Mouse (Mus musculus) retina, postnatal 1 day (tissue): Measurements from ENCODE around the gene Entpd6.
A peak's percentile ranks its signal among the peaks of the same experiment; 100 is the strongest.

Source experiments
- DNase-seq: peaks from one replicate; pipeline ENCODE4 v3.0.0-alpha.2; 2012

Gene Entpd6

GRCm38 (mm10) chr2:150748854-150749253 lies at the start of gene Entpd6:
TSS of gene Entpd6 (plus strand) at chr2:150749042.
- DNase-seq, result peak; percentile 98

- DNase-seq, result no peak
These were observed 36.6 kb upstream of the Entpd6 start for GRCm38 (mm10) chr2:150712167-150712674.

DNA sequence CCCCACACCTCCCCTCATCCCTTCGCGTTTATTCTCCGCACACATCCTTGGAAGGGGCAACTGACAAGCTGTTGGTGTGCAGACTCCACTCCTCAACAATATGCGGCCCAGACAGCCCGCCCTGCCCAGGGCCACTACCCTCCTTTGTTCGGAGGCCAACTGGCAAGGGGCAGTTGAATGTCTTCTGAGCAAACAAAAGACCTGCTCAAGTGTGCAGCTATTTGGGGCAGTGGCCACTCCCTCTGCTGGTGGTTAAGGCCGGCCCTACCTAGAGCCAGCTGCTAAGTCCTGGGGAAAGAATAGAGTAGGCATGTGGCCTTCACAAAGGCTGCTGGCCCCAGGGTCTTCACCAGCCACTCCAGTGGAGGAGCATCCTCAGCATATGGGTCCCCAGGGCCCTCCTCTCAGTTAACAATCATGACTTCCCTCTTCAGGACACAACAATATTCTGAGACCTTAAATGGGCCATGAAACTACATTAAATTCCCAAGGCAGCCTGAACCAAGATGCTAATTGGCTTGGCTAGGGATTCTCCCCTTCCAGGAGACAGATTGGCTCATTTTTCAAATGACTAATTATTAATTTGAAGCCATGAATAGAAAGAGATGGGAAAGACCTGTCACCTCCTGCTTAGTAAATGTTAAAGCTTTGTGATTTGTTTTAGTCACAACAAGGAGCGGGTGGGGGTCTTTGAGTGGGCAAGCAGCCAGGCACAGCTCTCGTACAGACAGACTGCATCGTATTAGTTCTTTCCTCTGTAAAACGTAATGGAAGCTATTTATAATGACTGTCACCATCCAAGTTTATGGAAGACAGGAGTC lies 12.9 kb upstream of the Entpd6 start:
- DNase-seq, result peak; percentile 90

GRCm38 (mm10) chr2:150737881-150738280 lies 11.0 kb upstream of the Entpd6 start:
- no peak for DNase-seq

DNA sequence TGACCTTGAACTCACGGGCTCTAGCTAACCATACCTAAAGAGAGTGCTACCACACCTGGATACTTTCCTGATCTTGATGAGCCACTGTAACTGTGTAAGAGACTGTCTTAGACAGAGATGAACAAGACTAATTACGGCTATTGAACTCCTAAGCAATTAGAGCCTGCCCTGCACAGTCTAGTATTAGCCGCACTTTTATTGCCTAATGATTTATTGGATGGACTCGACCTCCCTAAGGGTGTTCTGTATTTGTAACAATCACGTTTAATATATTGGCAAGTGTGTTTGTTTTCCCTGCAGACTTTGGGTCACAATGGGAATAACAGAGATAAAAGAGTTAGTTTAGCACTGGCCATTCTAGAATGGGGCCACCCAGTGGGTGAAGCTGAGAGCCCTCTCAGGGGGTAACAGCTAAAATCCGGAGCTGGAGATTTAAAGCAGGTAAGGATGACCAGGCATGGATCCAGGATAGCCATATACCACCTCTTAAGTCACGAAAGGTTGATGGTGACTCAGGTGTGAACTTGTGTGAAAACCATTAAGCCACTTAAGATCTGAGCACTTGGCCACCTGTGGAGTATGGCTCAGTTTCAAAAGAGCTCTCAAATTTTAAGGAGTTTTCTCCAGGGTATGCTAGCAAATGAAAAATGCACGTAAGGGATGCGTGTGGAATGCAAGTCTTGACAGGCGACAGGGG lies 8.5 kb upstream of the Entpd6 start:
- DNase-seq, result no peak

DNA sequence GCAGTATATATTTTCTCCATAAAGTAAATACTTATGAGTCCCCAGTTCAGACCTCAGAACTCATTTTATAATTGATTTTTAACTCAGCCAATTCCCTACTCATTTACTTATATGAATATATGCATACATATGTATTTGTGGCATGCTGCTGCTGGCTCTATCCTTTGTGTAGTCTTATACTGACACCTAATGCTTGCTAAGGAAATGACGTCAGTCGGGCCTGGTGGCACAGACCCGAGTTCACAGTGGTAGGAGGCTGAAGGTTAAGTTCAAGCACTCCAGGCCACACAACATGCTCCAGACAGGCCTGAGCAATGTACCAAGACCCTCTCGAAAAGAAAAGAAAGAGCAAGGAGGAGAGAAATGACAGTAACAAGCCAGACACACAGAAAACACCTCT lies 7.4 kb upstream of the Entpd6 start:
- peak; percentile 36 for DNase-seq

DNA sequence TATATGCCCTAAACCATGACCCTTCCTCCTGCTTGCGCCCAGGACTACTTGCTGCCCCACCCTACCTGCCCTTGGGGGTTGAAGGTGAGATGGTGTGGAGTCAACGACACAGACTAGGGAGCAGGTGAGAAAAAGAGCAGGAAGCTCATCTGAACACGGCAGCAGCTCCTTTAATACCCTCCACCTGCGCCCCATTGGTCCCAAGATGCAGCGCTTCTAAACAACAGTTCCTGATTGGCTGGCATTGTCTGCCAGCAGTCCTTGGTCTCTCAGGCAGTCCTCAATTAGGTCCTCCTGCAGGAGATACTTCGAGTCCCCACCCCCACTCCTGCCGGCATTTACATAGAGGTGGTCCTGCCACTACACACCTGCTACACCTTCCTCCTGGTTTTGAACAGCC lies 3.8 kb upstream of the Entpd6 start:
- DNase-seq, result no peak

GRCm38 (mm10) chr2:150749283-150749682 lies 441 bp downstream of the Entpd6 start:
- no peak for DNase-seq

DNA sequence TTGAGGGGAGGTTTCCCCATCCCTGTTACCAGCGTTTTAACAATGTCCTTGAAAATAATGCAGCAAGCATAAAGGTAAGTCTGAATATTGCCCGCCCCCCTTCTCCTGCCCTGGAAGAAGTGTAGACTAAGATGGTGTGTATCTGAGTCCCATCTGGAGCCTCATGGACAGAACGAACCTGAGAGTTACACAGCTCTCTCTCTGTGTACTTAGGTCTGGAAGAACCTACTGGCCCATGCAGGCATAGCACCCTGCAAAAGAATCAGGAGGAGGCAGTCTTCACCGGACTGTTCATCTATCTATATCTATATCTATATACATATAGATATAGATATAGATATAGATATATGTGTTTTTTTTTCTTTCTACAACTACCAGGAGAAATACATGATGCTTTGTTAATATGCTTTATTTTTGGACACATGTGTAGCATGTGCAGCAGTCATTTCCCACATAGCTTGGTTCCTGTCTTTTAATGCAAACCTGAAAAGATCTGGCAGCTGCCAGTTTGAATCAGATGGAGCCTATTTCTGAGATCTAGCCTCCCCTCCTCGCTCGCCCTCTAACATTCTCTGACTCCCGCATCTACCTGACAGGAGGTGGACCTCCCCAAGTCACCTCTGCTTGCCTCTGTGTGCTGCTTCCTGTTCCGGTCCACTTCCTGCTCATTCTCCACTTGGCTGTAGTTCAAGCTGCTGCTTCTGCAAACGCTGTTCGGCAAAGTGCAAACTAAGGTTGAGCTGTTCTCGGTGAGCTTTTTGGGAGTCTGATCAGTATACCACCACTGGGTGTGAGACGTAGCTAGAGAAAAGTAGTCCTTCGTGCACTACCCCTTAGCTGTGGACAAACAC lies 1.5 kb downstream of the Entpd6 start:
- peak; percentile 32 for DNase-seq

DNA sequence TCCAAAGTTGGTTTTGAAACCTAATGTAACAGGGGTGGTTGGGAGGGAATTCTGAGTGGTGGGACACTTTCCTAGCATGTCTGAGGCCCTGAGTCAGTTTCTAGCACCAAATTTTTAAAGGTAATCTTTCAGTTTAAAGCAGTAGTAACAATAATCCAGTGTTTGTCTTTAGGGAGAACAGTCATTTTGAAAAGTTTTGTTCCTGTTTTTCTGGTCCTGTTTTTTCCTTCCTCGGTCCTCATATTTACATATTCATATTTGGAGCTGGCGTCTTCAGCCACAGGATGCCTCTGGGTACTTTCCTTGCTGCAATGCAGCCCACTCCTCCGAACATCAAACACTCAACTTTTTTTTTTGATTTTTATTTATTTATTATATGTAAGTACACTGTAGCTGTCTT lies 6.2 kb downstream of the Entpd6 start:
- no peak for DNase-seq

DNA sequence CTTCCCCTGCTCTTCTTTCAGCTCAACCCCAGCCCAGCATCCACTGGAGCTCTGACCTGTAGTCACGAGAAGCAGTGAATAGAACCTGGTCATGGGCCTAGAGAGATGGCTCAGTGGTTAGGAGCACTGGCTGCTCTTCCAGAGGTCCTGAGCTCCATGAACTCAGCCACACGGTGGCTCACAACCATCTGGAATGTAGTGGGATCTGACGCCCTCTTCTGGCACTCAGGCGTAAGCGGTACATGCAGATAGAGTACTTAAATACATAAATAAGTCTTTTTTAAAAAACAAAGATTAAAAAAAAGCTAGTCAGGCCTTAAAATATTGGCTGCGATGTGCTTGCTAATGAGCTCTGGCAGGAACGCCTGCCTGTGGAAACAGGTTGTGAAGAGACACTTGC lies 12.6 kb downstream of the Entpd6 start:
- no peak for DNase-seq

DNA sequence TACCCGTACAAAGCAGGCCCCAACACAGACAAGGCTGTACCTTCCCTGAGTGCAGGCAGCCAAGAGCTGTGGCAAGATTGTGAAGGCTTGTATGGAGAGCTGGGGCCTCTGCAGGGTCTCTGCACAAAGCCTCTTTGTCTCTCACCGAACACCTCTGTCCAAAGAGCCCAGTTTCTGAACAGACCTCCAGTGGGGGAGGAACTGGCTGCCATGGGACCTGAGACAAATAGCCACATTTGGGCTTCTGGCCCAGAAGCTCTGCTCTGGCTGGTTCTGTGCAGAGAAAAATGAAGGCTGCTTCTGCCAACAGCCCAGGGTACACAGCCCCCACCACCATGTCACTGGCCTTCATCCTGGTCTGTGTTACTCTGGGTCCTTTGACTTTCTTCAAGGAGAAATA lies 16.8 kb downstream of the Entpd6 start:
- no peak for DNase-seq

GRCm38 (mm10) chr2:150766083-150766862 lies 17.4 kb downstream of the Entpd6 start:
- DNase-seq, result no peak

- no peak for DNase-seq
These were observed 19.8 kb downstream of the Entpd6 start for GRCm38 (mm10) chr2:150768678-150769077.

- DNase-seq, result peak; percentile 25
These were observed 21.9 kb downstream of the Entpd6 start for GRCm38 (mm10) chr2:150770747-150771146.

DNA sequence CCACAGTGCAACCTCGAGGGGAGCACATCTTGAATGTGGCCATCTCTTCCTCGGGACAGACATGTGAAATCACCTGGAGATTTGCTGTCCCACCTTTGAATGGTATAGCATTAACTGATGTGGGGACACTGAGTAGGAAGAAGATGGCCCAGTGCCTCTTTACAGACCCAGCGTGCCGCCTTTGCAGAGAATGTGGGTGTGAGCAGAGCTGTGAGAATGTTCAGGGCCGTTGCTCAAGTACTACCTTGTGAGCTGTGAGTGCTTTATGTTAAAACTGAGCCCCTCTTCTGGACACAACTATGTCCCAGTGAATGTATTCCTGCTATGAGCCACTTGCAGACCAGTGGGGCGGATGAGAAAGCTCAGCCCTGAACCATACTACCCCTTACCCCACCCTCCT lies 22.3 kb downstream of the Entpd6 start:
- DNase-seq, result no peak

DNA sequence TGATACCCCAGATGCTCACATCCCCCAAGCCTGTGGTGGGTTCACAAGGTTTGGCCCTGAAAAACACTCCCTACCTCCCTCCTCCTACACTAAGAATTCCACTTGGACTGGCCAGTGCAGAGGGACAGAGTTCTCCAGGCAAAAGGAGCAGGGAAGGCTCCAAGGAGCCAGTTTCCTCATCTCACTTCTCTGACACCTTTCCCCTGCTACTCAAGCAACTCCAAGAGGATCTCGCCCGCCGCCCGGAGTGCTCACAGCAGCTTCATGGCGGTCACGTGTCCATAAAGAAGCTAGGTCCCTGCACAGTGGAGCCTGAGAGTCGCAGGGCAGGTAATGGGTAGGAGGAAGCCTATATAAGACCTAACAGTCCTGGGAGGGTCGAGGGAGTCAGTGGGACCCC lies 23.2 kb downstream of the Entpd6 start:
- no peak for DNase-seq

DNA sequence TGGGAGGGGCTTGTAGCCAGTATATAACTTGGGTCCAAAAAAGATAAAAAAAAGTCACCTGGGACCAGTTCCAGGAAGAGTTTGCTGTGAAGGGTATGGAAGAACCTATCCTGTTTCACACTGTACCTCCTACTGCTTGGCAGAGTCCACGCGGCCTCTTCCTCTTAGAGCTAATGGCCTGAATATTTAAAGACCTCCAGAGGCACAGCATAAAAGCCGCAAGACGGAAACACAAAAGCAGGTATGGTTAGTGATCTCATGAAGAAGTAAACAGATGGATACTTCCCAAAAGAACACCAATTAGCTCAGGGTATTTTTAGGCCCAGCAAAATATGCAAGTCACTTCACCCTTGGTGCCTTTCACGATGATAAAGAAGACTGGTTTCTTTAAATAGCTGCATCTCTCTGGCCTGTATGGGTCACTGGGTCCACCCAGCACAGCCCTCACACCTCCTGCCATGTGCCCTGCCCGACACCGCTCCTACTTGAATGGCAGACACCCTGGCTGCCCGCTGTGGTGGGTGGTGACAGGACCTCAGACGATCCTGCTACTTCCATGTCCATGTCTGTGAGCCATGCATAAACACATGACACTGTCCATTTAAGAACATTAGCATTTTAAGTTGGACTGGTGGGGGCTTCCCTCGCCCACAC lies 23.8 kb downstream of the Entpd6 start:
- DNase-seq, result no peak

DNA sequence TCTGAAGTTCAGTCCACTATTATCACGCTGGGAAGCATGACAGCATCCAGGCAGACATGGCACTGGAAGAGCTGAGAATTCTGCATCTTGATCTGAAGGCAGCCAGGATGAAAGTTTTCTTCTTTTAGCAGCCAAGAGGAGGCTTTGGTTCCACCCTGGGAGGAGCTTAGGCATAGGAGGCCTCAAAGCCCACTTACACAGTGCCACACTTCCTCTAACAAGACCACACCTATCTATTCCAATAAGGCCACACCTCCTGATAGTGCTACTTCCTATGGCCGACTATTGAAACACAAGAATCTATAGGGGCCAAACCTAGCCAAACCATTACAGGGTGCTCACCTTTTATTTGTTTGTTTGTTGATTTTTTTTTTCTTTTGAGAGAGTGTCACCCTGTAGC lies 34.0 kb downstream of the Entpd6 start:
- no peak for DNase-seq

GRCm38 (mm10) chr2:150786251-150787180 lies 37.7 kb downstream of the Entpd6 start, which contains the start of gene Pygb:
TSS of gene Pygb (plus strand) at chr2:150786735.
- peak; percentile 94 for DNase-seq
